Mouse (Mus musculus): ENCODE data around the gene Efna2. TPM values are rescaled to one million over a fixed set of nuclear protein-coding genes. Genes with fewer than 3 reads are reported as not detected.
"Not testable (repeated sequence)": the region's sequence is repeated elsewhere in the genome, so short reads cannot be mapped to it uniquely, and the experiment has no call there.

Gene Efna2
- total RNA-seq, 2 experiments from 2014 or later: 2.8 to 2.9 TPM

DNA sequence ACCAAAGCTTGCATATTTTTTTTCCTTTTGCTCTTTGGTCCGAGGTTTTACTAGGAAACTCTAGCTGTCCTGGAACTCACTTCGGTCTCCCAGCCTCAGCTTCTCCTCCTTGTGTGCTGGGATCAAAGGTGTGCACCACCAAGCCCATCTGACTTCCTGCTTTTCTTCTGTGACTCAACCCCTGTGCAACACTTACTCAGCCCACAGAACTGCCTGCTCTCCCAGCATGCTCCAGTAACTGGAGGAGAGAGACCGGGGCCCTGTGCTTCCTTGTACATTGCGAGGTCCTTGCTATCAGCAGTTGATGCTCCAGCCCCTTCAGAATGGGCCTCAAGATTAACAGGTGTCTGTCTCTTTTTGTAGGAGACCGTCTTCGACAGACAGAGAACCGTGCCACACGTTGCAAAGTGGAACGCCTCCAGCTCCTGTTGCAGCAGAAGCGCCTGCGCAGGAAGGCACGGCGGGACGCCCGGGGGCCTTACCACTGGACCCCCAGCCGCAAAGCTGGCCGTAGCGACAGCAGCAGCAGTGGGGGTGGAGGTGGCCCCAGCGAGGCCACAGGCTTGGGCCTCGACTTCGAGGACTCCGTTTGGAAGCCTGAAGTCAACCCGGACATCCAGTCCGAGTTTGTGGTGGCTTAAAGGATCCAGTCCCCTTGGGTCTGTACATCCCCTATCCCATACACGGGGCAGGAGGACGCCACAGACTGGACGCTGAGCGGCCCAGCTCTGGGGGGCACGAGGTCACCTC, 23.1 kb upstream of the Efna2 start:
- no peak for DNase-seq

DNA sequence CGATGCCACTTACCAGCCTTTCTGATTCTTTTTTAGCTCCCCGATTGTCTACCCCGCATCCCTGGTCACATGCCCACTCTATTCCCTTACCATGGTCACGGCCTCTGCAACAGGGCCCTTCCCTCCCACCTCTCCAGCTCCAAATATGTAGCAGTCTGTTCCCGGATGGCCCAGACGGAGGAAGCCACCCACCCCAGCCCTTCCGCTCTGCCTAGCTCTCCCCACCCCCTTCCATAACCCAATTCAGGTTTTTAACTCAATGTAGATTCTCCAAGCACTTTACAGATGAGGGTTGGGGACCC, 22.6 kb upstream of the Efna2 start:
- peak; percentile 59 for DNase-seq

DNA sequence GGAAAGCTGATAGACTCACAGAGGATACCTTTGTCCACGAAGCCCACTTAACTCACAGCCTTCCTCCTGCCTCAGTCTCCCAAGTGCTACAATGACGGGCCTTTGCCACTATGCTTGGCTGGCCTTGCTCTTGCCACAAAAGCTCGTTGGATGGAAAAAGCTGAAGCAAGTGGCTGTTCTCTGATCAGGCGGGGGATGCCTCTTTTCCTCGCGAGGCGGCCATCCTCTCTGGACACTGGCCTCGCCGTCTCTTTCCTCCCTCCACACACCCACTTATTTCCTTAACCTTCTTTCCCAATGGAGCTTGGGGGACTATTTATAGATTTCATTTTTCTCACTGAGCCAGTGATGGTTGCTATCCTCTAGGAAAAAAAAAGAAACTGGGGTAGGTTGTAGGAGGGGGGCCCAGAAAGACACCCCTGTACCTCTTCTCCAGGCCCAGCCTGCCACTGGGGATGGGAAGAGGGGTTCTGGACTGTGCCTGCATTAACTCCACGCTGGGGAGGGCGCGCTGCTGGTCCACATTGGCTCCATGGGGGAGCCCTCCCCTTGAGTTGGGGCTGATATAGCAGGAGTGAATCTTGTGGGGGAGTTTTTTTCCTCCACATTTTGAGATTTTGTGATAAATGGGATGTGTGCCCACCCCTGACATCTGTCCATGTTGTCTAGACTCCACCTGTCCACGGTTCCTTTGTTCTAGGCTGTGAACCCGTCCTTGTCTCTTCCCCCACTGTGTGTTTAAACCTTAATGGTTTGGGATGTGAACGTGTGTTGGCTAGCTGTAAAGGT, 21.9 kb upstream of the Efna2 start:
- no peak for DNase-seq

DNA sequence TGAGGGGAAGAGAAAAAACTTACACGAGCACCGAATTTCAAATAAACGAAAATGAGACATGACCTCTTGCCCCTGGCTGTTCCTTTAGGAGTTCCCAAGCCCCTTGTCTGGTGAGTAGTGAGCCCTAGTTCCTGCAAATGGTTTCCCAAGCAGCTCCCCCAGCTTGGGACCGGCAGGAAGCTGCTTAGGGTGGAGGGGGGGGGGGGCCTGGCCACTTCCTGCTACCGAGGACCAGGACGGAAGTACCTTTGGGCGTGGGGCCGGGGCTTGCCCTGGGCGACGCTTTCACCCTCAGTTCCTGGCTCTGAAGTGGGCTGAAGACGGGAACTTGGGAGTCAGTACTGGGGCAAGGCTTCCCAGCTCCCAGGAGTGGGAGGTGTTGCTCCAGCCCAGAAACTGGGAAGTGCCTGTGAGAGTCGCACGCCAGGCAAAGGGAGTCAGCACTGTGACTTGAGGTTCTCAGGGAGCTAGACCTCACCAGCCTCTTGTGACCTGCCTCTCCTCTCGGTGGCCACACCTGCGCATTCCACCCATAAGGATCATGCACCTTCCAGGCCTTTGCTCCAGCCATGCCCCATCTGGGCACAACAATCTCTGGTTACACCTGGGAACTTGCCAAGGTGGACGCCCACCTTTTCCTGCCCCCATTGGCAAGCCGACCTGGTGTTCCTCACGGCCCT, 20.8 kb upstream of the Efna2 start:
- peak; percentile 76 for DNase-seq

DNA sequence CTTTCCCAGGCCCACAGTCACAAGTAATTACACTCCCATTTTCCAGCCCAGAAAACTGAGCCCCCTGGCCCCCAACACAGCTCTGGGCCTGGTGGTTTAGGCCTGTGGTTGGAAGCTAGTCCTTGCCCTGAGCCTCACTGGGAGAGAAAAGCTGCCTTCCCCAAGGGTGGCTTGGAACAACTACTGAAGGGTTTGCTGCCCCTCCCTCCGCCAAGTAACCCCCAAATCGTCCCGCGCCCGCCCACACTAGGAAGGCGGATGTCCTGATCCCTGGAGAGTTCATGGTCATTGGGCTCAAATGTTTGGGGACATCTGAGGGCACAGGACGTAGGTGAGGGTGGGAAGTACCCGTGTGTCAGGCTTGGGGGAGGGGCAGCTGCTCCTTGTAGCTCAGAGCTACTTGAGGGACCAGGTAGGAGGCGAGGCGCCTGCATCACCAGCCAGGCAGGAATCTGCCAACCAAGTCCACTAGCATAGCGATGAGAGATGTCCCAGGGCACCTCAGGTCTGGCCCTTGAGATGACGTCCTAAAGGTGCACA, 20.2 kb upstream of the Efna2 start:
- DNase-seq: peak; percentile 67

DNA sequence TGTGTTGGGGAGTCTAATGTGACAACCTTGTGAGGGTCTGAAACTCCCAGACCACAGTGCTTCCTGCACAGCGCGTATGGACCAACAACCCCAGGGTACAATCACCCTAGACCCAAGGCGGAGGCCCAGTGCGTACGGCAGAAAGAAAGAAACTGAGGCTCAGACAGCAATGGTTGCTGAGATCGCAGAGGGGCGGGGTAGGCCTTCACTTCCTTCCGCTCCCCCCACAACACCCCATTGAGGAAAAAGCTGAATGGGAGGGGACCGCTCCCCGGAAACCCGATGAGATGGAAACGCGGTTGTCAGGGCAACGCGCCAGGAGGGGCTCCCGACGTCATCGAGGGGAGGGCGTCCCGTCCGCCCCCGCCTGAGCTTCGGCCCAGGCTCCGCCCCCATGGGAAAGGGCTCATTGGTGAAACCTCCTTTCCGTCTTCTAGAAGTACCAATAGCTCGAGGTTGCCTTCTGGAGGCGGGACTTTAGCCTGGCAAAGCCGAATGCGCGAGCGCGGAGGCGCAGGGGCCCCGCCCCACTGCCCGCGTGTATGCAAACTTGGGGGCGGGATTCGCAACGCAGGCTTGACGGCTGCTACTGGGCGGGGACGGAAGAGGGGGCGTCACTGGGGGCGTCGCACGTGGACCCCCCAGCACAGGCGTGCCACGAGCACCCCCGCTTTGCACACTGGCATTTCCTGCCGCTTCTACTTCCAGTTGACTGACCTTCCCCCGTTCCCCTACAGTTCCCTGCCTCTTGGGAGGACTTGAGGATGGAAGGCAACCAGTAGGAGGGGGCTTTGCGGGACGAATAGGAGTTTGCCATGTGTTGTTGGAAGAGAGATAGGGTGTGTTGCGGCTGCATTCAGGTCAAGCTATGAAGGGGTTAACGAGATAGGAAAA, 19.5 kb upstream of the Efna2 start:
- peak; percentile 99 for DNase-seq

DNA sequence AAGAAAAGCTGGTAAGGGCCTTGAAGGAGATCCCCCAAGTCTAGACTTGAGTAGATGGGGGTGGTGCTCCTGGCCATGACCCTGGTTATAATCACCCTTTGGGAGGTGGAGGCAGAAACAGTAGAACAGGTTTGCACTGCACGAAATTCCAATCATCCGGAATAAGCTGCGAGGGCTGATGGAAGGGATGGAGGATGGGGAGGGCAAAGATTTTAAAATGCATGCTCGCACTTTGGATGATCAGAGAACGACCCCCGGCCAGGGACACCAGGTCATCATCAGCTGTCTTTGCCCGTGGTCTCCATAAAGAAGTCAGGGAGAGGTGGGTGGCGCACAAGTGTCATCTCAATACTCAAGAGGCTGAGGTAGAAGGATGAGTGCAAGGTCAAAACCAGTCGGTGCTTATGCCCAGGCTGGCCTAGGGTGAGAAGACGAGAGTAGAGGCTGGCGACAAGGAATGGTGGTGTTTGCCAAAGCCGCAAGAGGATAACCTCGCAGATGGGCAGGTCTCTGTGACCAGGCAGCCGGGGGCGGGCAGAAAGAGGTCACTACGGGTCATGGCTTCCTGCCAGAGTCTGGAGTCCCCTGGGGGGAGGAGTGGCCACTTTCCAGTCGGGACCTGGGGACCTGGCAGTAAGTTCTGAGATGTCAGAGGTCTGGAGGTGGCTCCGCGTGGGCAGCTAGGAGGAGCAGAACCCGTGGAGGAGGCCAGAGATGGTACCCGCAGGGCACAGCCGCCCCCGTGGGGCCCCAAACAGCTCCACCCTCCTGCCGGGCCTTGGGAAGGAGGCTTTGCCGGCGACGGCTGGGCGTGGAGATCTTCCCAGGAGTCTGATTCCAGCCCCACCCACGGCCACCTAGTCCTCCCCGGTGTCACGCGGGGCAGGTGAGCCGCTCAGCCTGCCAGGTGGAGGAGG, 18.6 kb upstream of the Efna2 start:
- DNase-seq: peak; percentile 93

DNA sequence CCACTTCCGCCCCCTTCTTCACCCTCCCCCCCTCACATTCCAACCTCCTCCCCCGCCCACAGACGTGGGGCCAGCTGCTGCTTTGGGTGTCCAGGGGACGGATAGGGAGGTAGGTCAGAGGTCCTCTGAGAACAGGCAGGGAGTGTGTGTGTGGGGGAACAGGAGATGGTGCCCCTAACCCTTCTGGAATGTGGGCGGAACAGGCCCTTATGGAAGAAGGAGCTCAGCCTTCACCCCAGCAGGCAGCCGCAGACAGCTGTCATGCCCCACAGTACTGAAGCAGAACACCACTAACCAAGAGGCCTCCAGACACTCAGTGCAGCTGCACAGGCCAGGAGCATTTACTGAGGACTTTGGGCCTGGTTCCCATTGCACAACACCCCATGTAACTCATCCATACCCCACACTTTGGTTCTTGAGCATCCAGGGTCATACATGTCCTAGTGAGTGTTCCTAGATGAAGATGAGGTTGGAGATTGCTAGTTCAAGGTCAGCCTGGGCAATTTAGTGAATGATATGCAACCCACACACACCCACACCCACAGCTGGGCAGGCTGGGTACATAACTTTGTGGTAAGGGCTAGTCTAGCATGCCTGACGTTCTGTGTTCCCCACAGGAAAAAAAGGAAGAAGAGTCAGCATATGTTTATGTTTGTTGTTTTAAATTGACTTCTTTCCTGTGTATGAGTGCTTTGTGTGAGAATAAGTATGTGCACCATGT, 17.6 kb upstream of the Efna2 start:
- DNase-seq: peak; percentile 49

DNA sequence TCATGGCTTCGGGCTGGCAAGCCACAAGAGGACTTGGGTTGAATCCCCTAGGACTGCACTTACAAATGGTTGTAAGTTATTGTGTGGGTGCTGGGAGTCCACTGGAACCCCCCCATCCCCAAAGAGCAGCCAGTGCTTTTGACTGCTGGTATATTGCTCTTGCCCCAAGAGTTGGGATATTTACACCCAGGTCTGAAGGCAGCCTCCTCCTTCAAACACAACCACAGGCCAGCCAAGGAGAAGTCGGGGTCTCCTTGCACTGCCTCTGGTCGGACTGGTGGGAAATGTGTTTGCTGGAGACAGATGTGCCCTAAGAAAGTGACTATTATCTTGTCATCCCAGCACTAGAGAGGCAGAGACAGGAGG, 17.1 kb upstream of the Efna2 start:
- no peak for DNase-seq

DNA sequence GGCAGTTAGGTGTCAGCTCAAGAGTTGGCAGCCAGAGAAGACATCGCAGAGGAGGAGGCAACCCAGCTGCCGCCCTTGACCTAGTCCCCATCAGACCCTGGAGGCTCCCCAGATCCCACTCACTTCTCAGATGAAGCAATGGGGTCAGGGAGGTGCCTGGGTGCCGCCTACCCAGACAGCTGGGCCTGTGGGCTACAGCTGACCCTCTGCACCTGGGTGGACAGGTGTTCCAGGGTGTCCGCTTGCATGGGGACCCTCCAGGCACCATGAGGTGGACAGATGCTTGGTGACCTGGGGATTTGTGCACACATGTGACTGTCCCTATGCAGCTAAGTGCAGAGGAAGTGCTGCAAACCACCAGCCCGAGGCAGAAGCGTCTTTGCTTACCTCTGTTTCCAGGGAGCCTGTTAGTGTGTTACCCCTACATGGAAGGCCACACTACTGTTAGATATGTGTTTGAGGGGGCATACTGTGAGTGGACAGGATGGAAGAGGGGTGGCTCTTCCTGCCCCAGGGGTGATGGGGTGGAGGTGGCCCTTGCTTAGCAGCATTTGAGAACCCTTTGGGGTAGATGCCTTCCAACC, 16.5 kb upstream of the Efna2 start:
- DNase-seq: peak; percentile 13

DNA sequence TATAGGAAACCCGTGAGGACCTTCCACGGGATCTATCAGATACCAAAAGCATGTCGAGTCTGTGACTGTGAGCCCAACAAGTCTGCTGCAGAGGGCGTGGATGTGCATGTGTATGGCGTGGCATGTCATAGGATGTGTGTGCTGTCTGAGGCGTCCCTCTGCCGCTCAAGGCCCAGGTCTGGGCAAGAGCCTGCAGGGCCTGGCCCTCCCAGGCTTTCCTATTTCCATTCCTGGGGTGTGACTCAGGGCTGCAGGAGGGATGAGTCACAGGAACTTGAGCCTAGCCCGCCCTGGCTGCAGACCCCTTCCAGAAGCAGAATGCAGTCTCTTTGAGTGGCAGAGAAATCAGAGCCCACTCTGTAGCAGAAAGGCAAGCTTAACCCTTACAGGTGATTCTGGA, 15.6 kb upstream of the Efna2 start:
- peak; percentile 53 for DNase-seq

DNA sequence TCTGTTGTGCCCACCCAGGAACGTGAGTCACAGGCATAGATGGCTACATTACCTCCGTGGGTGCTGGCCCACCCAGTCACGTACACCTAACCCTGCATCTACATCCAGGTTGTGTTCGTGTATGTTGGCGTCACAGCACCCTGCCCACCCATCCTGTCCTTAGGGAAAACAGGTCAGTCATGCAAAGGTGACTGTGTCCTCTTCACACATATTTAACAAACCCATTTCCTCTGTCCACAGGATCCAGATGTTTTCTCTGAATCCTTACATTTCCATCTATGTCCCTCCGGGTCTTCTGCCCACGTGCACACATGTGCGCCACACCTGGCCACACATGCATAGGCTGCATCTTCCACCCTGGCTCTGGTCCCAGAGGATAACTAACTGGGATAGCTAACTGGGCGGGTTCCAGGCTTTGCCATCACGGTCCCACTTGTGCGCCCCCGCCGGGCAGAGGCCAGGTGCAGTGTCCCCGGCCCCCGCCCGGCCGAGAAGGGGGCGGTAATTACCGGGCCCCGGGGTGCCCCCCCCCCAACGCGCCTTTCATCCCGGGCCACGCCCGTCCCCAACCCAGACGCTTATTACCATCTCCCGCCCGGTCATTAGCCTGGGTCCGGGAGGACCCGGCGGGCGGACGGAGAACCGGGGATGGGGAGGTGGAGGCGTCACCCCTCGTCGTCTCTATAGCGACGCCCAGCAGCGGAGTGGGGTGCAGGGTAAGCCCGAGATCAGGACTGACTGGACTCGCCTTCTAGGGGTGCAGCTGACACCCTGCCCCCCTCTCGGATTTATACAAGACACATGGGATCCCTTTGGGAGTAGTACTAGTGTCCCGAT, 14.9 kb upstream of the Efna2 start:
- peak; percentile 52 for DNase-seq

DNA sequence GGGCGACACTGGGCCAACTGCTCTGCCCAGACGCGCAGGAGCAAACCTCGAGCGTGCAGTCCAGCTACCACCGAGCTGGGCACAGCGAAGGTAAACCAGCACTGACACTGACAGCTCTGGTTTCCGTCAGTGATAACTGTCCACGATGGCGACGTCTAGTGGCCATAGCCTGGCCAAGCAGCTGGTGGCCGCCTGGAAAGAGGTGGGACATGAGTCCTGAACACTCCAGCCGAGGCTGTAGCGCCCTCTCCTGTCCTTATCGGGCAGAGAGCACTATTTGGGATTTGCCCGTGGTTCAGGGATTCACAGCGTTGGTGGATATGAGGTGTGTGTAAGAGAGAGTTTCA, 14.3 kb upstream of the Efna2 start:
- DNase-seq: peak; percentile 99

DNA sequence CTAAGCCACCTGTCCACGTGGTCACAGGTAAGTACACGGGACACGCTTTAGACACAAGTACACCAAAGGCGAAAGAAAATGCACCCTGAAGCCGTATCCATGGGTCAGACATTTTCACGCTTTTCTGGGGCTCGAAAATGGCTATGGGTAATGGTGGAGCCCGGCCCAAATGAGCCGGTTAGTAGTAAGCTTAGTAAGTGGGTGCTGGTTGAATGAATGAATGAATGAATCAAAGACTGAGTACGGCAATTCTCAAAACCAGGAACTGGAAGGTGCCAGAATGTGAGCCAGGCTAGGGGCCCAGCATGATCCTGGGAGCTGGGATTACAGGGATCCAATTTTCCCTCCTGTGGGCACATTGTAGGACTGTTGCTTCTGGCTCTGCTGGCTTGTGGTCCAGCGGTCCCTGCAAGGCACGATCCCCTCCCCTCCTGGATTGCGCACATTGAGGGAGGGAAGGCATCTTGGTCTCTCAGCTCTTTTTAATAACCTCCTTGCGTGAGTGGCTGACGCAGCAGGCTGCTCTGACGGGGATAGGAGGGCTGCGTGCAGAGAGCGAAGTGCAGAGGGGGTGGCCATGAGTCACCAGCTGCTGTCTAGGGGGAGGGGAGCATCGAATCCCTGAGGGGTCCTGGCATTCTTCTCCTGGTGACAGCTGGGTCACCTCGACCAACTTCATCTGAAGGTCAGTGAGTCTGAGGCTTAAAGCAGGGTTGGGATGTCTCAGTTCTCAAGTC, 13.7 kb upstream of the Efna2 start, which contains the start of gene Cirbp:
Cirbp (plus strand) TSS at position 594 of the 737 bp plus-strand sequence.
- peak; percentile 75 for DNase-seq

DNA sequence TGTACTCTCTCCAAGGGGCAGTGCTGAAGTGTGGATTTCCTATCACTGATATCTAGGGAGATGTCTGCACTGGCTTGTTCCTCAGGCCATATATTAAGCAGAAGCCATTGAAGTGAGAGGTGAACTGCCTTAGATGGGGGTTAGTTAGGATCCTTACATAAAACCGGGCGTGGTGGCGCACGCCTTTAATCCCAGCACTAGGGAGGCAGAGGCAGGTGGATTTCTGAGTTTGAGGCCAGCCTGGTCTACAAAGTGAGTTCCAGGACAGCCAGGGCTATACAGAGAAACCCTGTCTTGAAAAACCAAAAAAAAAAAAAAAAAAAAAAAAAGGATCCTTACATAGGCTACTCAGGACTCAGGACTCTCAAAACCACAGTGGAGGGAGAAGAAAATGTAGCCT, 13.1 kb upstream of the Efna2 start:
- DNase-seq: not testable (repeated sequence)

DNA sequence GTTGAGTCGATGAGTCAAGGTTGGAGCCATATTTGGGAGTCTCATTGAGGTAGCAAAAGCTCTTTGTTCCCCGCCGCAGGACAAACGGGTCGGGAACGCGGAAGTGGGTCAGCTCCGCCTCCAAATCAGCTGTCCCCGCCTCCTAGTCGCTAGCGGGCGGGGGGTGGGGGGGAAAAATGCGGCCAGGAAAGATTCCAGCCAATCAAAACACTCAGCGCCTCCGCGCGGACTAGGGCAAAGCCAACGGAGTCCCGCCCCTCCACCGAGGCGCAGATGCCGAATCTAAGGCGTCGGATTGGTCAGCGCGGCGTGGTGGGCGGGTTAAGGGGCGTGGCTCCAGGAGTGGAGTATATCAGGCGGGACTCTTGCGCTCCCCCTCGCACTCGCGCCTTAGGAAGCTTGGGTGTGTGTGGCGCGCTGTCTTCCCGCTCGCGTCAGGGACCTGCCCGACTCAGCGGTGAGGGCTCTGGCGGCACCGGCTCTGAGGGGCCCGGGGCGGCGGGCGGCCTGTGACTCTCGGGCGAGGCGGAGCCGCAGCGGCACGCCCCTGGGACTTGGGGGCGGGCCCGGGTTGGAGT, 11.7 kb upstream of the Efna2 start:
- DNase-seq: peak; percentile 100

DNA sequence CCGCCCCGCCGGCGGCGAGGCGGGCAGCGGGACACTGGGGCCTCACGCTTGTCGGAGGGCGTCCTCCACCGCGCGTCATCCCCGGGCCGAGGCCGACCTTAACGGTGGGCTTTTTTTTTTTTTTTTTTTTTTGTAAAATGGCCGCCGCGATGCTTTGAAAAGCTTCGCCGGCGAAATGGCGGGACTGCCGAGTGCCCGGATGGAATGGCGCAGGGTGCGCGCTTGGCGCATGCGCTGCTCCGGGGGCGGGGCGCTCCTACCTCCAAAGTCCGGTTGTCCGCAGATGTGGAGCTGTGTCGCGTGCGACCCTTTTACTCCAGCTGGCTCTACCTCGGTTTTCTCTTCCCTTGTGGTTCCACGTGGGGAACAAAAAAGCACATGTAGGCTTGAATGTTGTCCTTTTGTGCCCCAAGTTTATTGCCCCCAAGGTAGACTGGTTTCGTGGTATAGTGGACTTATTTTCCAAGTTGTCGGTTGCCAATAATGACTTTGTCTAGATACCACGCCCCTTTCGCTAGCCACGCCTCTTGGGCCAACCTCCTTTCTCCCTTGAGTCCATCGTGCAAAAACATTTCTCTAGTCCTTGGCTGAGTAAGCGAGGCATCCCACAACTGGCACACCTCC, 11.1 kb upstream of the Efna2 start:
- peak; percentile 97 for DNase-seq

DNA sequence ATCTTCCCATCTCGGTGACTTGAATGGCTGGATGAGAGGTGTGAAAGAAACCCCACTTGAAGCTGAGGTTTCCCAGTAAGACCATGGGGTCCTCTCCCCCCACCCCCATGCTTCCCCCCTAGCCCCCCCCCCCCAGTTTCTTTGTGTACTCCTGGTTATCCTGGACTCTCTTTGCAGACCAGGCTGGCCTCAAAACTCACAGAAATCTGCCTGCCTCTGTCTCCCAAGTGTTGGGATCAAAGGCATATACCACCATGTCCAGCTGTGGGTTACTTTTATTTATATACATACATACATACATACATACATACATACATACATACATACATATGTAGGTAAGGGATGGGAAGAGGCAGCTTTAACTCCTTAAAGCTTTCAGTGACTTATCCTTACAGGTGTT, 10.2 kb upstream of the Efna2 start:
- no peak for DNase-seq

All from heart, postnatal 4 days (tissue).